Mouse (Mus musculus): ENCODE data around the gene Commd1. TPM values are rescaled to one million over a fixed set of nuclear protein-coding genes. Genes with fewer than 3 reads are reported as not detected.
A peak's percentile ranks its signal among the peaks of the same experiment; 100 is the strongest.

Commd1 gene
- total and polyA plus RNA-seq, 3 experiments = 102 to 113 TPM; not detected in 1

- Histone ChIP-seq H3K9ac (ENCODE audit: control insufficient read depth, low read depth, low read length, poor library complexity, severe bottlenecking) (no peak overlapping the region), H3K4me1 (ENCODE audit: control insufficient read depth in 1 of 2, insufficient read depth in 2 of 2, low read length in 2 of 2) (peaks cover 0 to 3% of the 10 kb centered on the region in 2 experiments; a peak in 1 of 4 replicates), H3K4me3 (ENCODE audit: control insufficient read depth in 1 of 2, insufficient read depth in 1 of 2, low read depth in 2 of 2, low read length in 2 of 2) (no peak overlapping the region), H3K27me3 (ENCODE audit: control insufficient read depth in 1 of 2, insufficient read depth in 2 of 2, low read length in 2 of 2) (no peaks in the 10 kb centered on the region), H3K27ac (ENCODE audit: control insufficient read depth, low read depth, low read length) (no peak overlapping the region), H3K9me3 (replicated peaks; ENCODE audit: insufficient read depth, low read length) (no peaks in the 10 kb centered on the region), H3K79me2 (ENCODE audit: control insufficient read depth, insufficient read depth, low read length, poor library complexity) (no peaks in the 10 kb centered on the region), H3K36me3 (ENCODE audit: control insufficient read depth in 1 of 2, insufficient read depth in 2 of 2, low read length in 2 of 2) (no peaks in the 10 kb centered on the region)
- DNase-seq (ENCODE audit: low read depth, low spot score) = peak; percentile 58
- no peak for TF ChIP-seq SMC3 (IDR thresholded peaks at IDR 0.05; ENCODE audit: low read depth, low read length)
- TF ChIP-seq CTCF (IDR thresholded peaks at IDR 0.05 in 2 of 3, conservative IDR thresholded peaks at IDR 0.05 in 1 of 3; ENCODE audit: control insufficient read depth in 1 of 3, insufficient read depth in 1 of 3, low read depth in 2 of 3, low read length in 3 of 3, poor library complexity in 1 of 3, severe bottlenecking in 1 of 3) = no peak
- TF ChIP-seq POLR2AphosphoS5 (IDR thresholded peaks at IDR 0.05; ENCODE audit: borderline replicate concordance, low read depth, low read length) = no peak
- no peak for TF ChIP-seq SIN3A (IDR thresholded peaks at IDR 0.05; ENCODE audit: low read length)
- no peak for TF ChIP-seq EP300 (IDR thresholded peaks at IDR 0.05; ENCODE audit: low read depth in 1 of 2, low read length in 2 of 2)
- TF ChIP-seq MXI1 (IDR thresholded peaks at IDR 0.05; ENCODE audit: low read depth, low read length) = no peak
Observed at GRCm38 (mm10) chr11:23017943-23018342, 35.8 kb upstream of the Commd1 start.

GRCm38 (mm10) chr11:23014996-23015395, 32.8 kb upstream of the Commd1 start:
- DNase-seq (ENCODE audit: low read depth, low spot score) = no peak

More at GRCm38 (mm10) chr11:23014996-23015395, 32.8 kb upstream of the Commd1 start:
- H3K4me3 ChIP-seq (ENCODE audit: control insufficient read depth in 1 of 2, insufficient read depth in 1 of 2, low read depth in 2 of 2, low read length in 2 of 2) = no peak overlapping the region
- no peak overlapping the region for H3K9ac ChIP-seq (ENCODE audit: control insufficient read depth, low read depth, low read length, poor library complexity, severe bottlenecking)
- H3K9me3 ChIP-seq (replicated peaks; ENCODE audit: insufficient read depth, low read length) = no peaks in the 10 kb centered on the region
- no peak overlapping the region for H3K27ac ChIP-seq (ENCODE audit: control insufficient read depth, low read depth, low read length)
- no peaks in the 10 kb centered on the region for H3K27me3 ChIP-seq (ENCODE audit: control insufficient read depth in 1 of 2, insufficient read depth in 2 of 2, low read length in 2 of 2)
- TF ChIP-seq E2F4 (IDR thresholded peaks at IDR 0.05; ENCODE audit: borderline replicate concordance, low read depth, low read length) (no peak), MAX (IDR thresholded peaks at IDR 0.05; ENCODE audit: low read length) (no peak), ZC3H11A (IDR thresholded peaks at IDR 0.05; ENCODE audit: low read depth, low read length) (no peak), USF2 (IDR thresholded peaks at IDR 0.05; ENCODE audit: borderline replicate concordance in 1 of 2, insufficient read depth in 1 of 2, low read depth in 1 of 2, low read length in 2 of 2) (no peak), EP300 (IDR thresholded peaks at IDR 0.05; ENCODE audit: low read depth in 1 of 2, low read length in 2 of 2) (no peak), MYB (IDR thresholded peaks at IDR 0.05; ENCODE audit: low read depth, low read length) (no peak), POLR2A (IDR thresholded peaks at IDR 0.05; ENCODE audit: control insufficient read depth in 1 of 2, insufficient read depth in 1 of 2, low read depth in 1 of 2, low read length in 2 of 2, poor library complexity in 1 of 2) (no peak), MYC (IDR thresholded peaks at IDR 0.05; ENCODE audit: low read depth, low read length) (no peak), CHD2 (IDR thresholded peaks at IDR 0.05; ENCODE audit: low read length) (no peak), MXI1 (IDR thresholded peaks at IDR 0.05; ENCODE audit: low read depth, low read length) (no peak), CTCF (IDR thresholded peaks at IDR 0.05 in 2 of 3, conservative IDR thresholded peaks at IDR 0.05 in 1 of 3; ENCODE audit: control insufficient read depth in 1 of 3, insufficient read depth in 1 of 3, low read depth in 2 of 3, low read length in 3 of 3, poor library complexity in 1 of 3, severe bottlenecking in 1 of 3) (no peak), CHD1 (IDR thresholded peaks at IDR 0.05; ENCODE audit: low read depth, low read length) (no peak), GABPA (IDR thresholded peaks at IDR 0.05; ENCODE audit: low read depth, low read length) (no peak), NRF1 (IDR thresholded peaks at IDR 0.05; ENCODE audit: insufficient read depth, low read depth, low read length, poor library complexity, severe bottlenecking) (no peak), TAL1 (IDR thresholded peaks at IDR 0.05; ENCODE audit: low read length) (no peak), MAZ (IDR thresholded peaks at IDR 0.05; ENCODE audit: low read depth, low read length) (no peak), KAT2A (conservative IDR thresholded peaks at IDR 0.05; ENCODE audit: low read depth, low read length) (no peak), POLR2AphosphoS5 (IDR thresholded peaks at IDR 0.05; ENCODE audit: borderline replicate concordance, low read depth, low read length) (no peak), MAFK (IDR thresholded peaks at IDR 0.05; ENCODE audit: borderline replicate concordance, low read depth, low read length) (no peak), ZMIZ1 (IDR thresholded peaks at IDR 0.05; ENCODE audit: low read depth, low read length) (no peak)
- no peaks in the 10 kb centered on the region for H3K36me3 ChIP-seq (ENCODE audit: control insufficient read depth in 1 of 2, insufficient read depth in 2 of 2, low read length in 2 of 2)
- peaks cover 0 to 3% of the 10 kb centered on the region in 2 experiments; a peak in 1 of 4 replicates for H3K4me1 ChIP-seq (ENCODE audit: control insufficient read depth in 1 of 2, insufficient read depth in 2 of 2, low read length in 2 of 2)
- no peaks in the 10 kb centered on the region for H3K79me2 ChIP-seq (ENCODE audit: control insufficient read depth, insufficient read depth, low read length, poor library complexity)
